Mouse (Mus musculus): Measurements from ENCODE around the gene P2rx4. TPM values are rescaled to one million over a fixed set of nuclear protein-coding genes. Genes with fewer than 3 reads are reported as not detected.
A peak's percentile ranks its signal among the peaks of the same experiment; 100 is the strongest.

Gene P2rx4
- polyA plus RNA-seq, 1 experiment from 2014 or later = 25.6 TPM

GRCm38 (mm10) chr5:122731991-122732673, 24.8 kb downstream of the P2rx4 start:
- H3K4me2 ChIP-seq = peak overlapping the region; percentile 36
- H3K9me3 ChIP-seq (replicated peaks) = no peaks in the 10 kb centered on the region
- H3K4me1 ChIP-seq = peaks cover 42% of the 10 kb centered on the region
- peaks cover 39% of the 10 kb centered on the region for H3K36me3 ChIP-seq
- no peaks in the 10 kb centered on the region for H3K27me3 ChIP-seq (replicated peaks)
- 14% methylated on average over 15 of the region's 15 CpGs for WGBS (ENCODE audit: insufficient replicate concordance)
- no peak overlapping the region for H3K4me3 ChIP-seq
- peak overlapping the region; percentile 40; the same call in 1 of the 2 replicates for H3K9ac ChIP-seq
- H3K27ac ChIP-seq = peak overlapping the region; percentile 72
- ATAC-seq = peak; percentile 55; the same call in 1 of the 2 replicates

- H3K36me3 ChIP-seq = peaks cover 31% of the 10 kb centered on the region
- no peak overlapping the region for H3K9ac ChIP-seq
- H3K4me2 ChIP-seq = peak overlapping the region; percentile 43
- H3K27me3 ChIP-seq (replicated peaks) = no peaks in the 10 kb centered on the region
- peak overlapping the region; percentile 8; the same call in 1 of the 2 replicates for H3K27ac ChIP-seq
- H3K4me3 ChIP-seq = no peak overlapping the region
- WGBS (ENCODE audit: insufficient replicate concordance) = 43% methylated on average over 17 of the region's 17 CpGs
- no peaks in the 10 kb centered on the region for H3K9me3 ChIP-seq (replicated peaks)
- no peak for ATAC-seq
- peaks cover 42% of the 10 kb centered on the region for H3K4me1 ChIP-seq
Measured at GRCm38 (mm10) chr5:122733881-122734280, 26.5 kb downstream of the P2rx4 start.

GRCm38 (mm10) chr5:122735853-122736252, 28.5 kb downstream of the P2rx4 start:
- ATAC-seq = no peak
- H3K4me2 ChIP-seq = no peak overlapping the region
- WGBS (ENCODE audit: insufficient replicate concordance) = 80% methylated on average over 7 of the region's 7 CpGs
- H3K4me3 ChIP-seq = no peak overlapping the region
- H3K4me1 ChIP-seq = peaks cover 40% of the 10 kb centered on the region
- no peaks in the 10 kb centered on the region for H3K27me3 ChIP-seq (replicated peaks)
- peaks cover 16% of the 10 kb centered on the region for H3K36me3 ChIP-seq
- no peaks in the 10 kb centered on the region for H3K9me3 ChIP-seq (replicated peaks)
- H3K27ac ChIP-seq = no peak overlapping the region
- no peak overlapping the region for H3K9ac ChIP-seq

- ATAC-seq = no peak
- Histone ChIP-seq H3K36me3 (peaks cover 25% of the 10 kb centered on the region), H3K9ac (no peak overlapping the region), H3K27ac (no peak overlapping the region), H3K4me2 (no peak overlapping the region), H3K4me1 (peaks cover 31% of the 10 kb centered on the region), H3K27me3 (replicated peaks) (no peaks in the 10 kb centered on the region), H3K9me3 (replicated peaks) (no peaks in the 10 kb centered on the region), H3K4me3 (no peak overlapping the region)
- 87% methylated on average over 15 of the region's 15 CpGs for WGBS (ENCODE audit: insufficient replicate concordance)
Measured at GRCm38 (mm10) chr5:122736761-122737160, 29.4 kb downstream of the P2rx4 start.

GRCm38 (mm10) chr5:122743880-122744422, 36.6 kb downstream of the P2rx4 start:
- ATAC-seq = no peak

GRCm38 (mm10) chr5:122747950-122748349, 40.6 kb downstream of the P2rx4 start:
- no peak for ATAC-seq
- H3K4me1 ChIP-seq = no peaks in the 10 kb centered on the region
- no peaks in the 10 kb centered on the region for H3K27me3 ChIP-seq (replicated peaks)
- no peak overlapping the region for H3K4me2 ChIP-seq
- H3K36me3 ChIP-seq = peaks cover 70% of the 10 kb centered on the region
- H3K27ac ChIP-seq = no peak overlapping the region
- H3K9me3 ChIP-seq (replicated peaks) = no peaks in the 10 kb centered on the region
- H3K4me3 ChIP-seq = no peak overlapping the region
- 85% methylated on average over 7 of the region's 7 CpGs for WGBS (ENCODE audit: insufficient replicate concordance)
- no peak overlapping the region for H3K9ac ChIP-seq

More at GRCm38 (mm10) chr5:122743880-122744422, 36.6 kb downstream of the P2rx4 start:
- Histone ChIP-seq H3K9ac (no peak overlapping the region), H3K9me3 (replicated peaks) (no peaks in the 10 kb centered on the region), H3K4me2 (no peak overlapping the region), H3K4me3 (no peak overlapping the region), H3K27ac (no peak overlapping the region), H3K4me1 (no peaks in the 10 kb centered on the region), H3K27me3 (replicated peaks) (no peaks in the 10 kb centered on the region), H3K36me3 (peaks cover 72% of the 10 kb centered on the region)
- WGBS (ENCODE audit: insufficient replicate concordance) = 84% methylated on average over 13 of the region's 13 CpGs

GRCm38 (mm10) chr5:122754477-122754876, 47.1 kb downstream of the P2rx4 start:
- H3K36me3 ChIP-seq = peaks cover 77% of the 10 kb centered on the region
- H3K9me3 ChIP-seq (replicated peaks) = no peaks in the 10 kb centered on the region
- no peak overlapping the region for H3K4me3 ChIP-seq
- no peaks in the 10 kb centered on the region for H3K27me3 ChIP-seq (replicated peaks)
- no peak overlapping the region for H3K27ac ChIP-seq
- 77% methylated on average over 16 of the region's 16 CpGs for WGBS (ENCODE audit: insufficient replicate concordance)
- no peak overlapping the region for H3K4me2 ChIP-seq
- no peak overlapping the region for H3K9ac ChIP-seq
- no peak for ATAC-seq
- no peaks in the 10 kb centered on the region for H3K4me1 ChIP-seq

- Histone ChIP-seq H3K4me2 (no peak overlapping the region), H3K9ac (no peak overlapping the region), H3K36me3 (peaks cover 70% of the 10 kb centered on the region), H3K4me3 (no peak overlapping the region), H3K9me3 (replicated peaks) (no peaks in the 10 kb centered on the region), H3K4me1 (peaks cover 11% of the 10 kb centered on the region), H3K27me3 (replicated peaks) (no peaks in the 10 kb centered on the region), H3K27ac (no peak overlapping the region)
- WGBS (ENCODE audit: insufficient replicate concordance) = 88% methylated on average over 4 of the region's 4 CpGs
- no peak for ATAC-seq
Measured at GRCm38 (mm10) chr5:122755620-122756019, 48.3 kb downstream of the P2rx4 start.

GRCm38 (mm10) chr5:122756144-122756543, 48.8 kb downstream of the P2rx4 start:
- peaks cover 16% of the 10 kb centered on the region for H3K4me1 ChIP-seq
- H3K27ac ChIP-seq = no peak overlapping the region
- H3K4me3 ChIP-seq = no peak overlapping the region
- no peaks in the 10 kb centered on the region for H3K27me3 ChIP-seq (replicated peaks)
- H3K4me2 ChIP-seq = no peak overlapping the region
- 86% methylated on average over 6 of the region's 6 CpGs for WGBS (ENCODE audit: insufficient replicate concordance)
- peaks cover 70% of the 10 kb centered on the region for H3K36me3 ChIP-seq
- H3K9ac ChIP-seq = no peak overlapping the region
- no peaks in the 10 kb centered on the region for H3K9me3 ChIP-seq (replicated peaks)
- no peak for ATAC-seq

GRCm38 (mm10) chr5:122756680-122757079, 49.3 kb downstream of the P2rx4 start:
- no peak overlapping the region for H3K4me2 ChIP-seq
- peaks cover 68% of the 10 kb centered on the region for H3K36me3 ChIP-seq
- H3K9me3 ChIP-seq (replicated peaks) = no peaks in the 10 kb centered on the region
- H3K4me1 ChIP-seq = peaks cover 21% of the 10 kb centered on the region
- H3K9ac ChIP-seq = no peak overlapping the region
- H3K27me3 ChIP-seq (replicated peaks) = no peaks in the 10 kb centered on the region
- no peak overlapping the region for H3K4me3 ChIP-seq
- WGBS (ENCODE audit: insufficient replicate concordance) = 83% methylated on average over 7 of the region's 7 CpGs
- ATAC-seq = no peak
- H3K27ac ChIP-seq = no peak overlapping the region

- Histone ChIP-seq H3K4me1 (peaks cover 43% of the 10 kb centered on the region), H3K4me2 (no peak overlapping the region), H3K4me3 (no peak overlapping the region), H3K9ac (no peak overlapping the region), H3K9me3 (replicated peaks) (no peaks in the 10 kb centered on the region), H3K27ac (0 out of 2 replicates have a peak overlapping the region, but pooled peaks have one; percentile 25), H3K36me3 (peaks cover 42% of the 10 kb centered on the region), H3K27me3 (replicated peaks) (no peaks in the 10 kb centered on the region)
- ATAC-seq = no peak
- WGBS (ENCODE audit: insufficient replicate concordance) = 77% methylated on average over 29 of the region's 29 CpGs
Measured at GRCm38 (mm10) chr5:122763271-122764031, 56.1 kb downstream of the P2rx4 start.

- 56% methylated on average over 10 of the region's 10 CpGs for WGBS (ENCODE audit: insufficient replicate concordance)
- no peak for ATAC-seq
- Histone ChIP-seq H3K4me2 (no peak overlapping the region), H3K36me3 (peaks cover 41% of the 10 kb centered on the region), H3K4me1 (peaks cover 47% of the 10 kb centered on the region), H3K27ac (0 out of 2 replicates have a peak overlapping the region, but pooled peaks have one; percentile 25), H3K4me3 (no peak overlapping the region), H3K9me3 (replicated peaks) (no peaks in the 10 kb centered on the region), H3K27me3 (replicated peaks) (no peaks in the 10 kb centered on the region), H3K9ac (no peak overlapping the region)
Measured at GRCm38 (mm10) chr5:122764032-122764464, 56.7 kb downstream of the P2rx4 start.
